Mouse (Mus musculus) cerebellum, adult 2 months (tissue): ENCODE measurements around the gene Lamtor1. TPM values are rescaled to one million over a fixed set of nuclear protein-coding genes. Genes with fewer than 3 reads are reported as not detected.

Experiments used
- DNase-seq, 2 experiments: peaks; one replicate each; pipeline ENCODE4 v3.0.0; 2021
- H3K27ac ChIP-seq: fragments of 200-500 bp; 2 replicates; pipeline ENCODE4 v1.5.1; 2012; ENCODE audit warnings: low read length, control low read depth, inconsistent platforms; ENCODE audit not compliant: insufficient read depth
- H3K27me3 ChIP-seq: fragments of 200-500 bp; 2 replicates; pipeline ENCODE4 v1.6.1; 2012; ENCODE audit warnings: inconsistent platforms, mild to moderate bottlenecking, low read length, moderate library complexity; ENCODE audit not compliant: control insufficient read depth, insufficient read depth
- H3K4me1 ChIP-seq: fragments of 200-500 bp; 2 replicates; pipeline ENCODE4 v1.6.1; 2011; ENCODE audit warnings: low read length; ENCODE audit not compliant: control insufficient read depth, insufficient read depth
- H3K4me3 ChIP-seq: fragments of 200-500 bp; replicated peaks from 2 replicates; pipeline ENCODE3; 2011; ENCODE audit warnings: mild to moderate bottlenecking, low read depth, low read length, control low read depth; ENCODE audit not compliant: insufficient read depth
- CTCF ChIP-seq: fragments of 200-500 bp; IDR thresholded peaks from 2 replicates; pipeline ENCODE4 v1.5.1; 2011; ENCODE audit warnings: low read depth, mild to moderate bottlenecking, control low read depth, low read length, moderate library complexity, borderline replicate concordance; ENCODE audit not compliant: insufficient read depth
- POLR2A ChIP-seq: fragments of 200-500 bp; IDR thresholded peaks from 2 replicates; pipeline ENCODE4 v1.6.1; 2011; ENCODE audit warnings: low read length, control low read depth, borderline replicate concordance; ENCODE audit not compliant: insufficient read depth
- WGBS: fragments of 180-500 bp; shearing (Covaris S2); methylation state at CpG from one replicate; pipeline ENCODE4 v1.1.7; 2018; 5-methylcytosine and 5-hydroxymethylcytosine counted together
- polyA plus RNA-seq: library from polyadenylated mRNA; depleted of rRNA; stranded (reverse); fragments of >200 nt; gene quantifications from 2 replicates; pipeline ENCODE4 v1.2.3, GENCODE M21; 2012

The Lamtor1 gene
- polyA plus RNA-seq, 1 experiment, result 210 TPM

GRCm38 (mm10) chr7:101951648-101952047 is 45.9 kb downstream of the Lamtor1 start:
- WGBS, result 64% methylated on average over 1 of the region's 1 CpGs
- Histone ChIP-seq H3K4me3 (no peak overlapping the region), H3K27ac (no peak overlapping the region), H3K27me3 (no peaks in the 10 kb centered on the region), H3K4me1 (peaks cover 9% of the 10 kb centered on the region)
- DNase-seq, result no peak
- TF ChIP-seq CTCF (no peak), POLR2A (no peak)

DNA sequence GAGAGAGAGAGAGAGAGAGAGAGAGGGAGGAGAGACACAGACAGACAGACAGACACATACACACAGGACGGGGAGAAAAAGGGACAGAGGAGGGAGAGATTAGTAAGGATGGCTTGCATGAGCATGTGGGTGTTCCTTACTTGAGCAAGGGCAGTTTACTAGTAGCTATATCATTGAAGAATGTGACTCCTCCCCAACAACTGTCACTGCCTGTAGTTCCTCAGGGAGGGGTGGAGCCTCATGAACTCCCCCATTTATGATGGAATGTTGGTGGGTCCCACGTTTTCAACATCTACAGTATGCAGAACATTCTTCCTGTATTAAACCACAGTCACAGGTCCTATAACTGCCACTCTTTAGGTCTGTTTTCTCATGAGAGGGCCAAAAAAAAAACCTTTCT is 46.4 kb downstream of the Lamtor1 start:
- TF ChIP-seq CTCF, result no peak
- no peak for TF ChIP-seq POLR2A
- H3K27ac ChIP-seq, result no peak overlapping the region
- peaks cover 9% of the 10 kb centered on the region for H3K4me1 ChIP-seq
- 66% methylated on average over 2 of the region's 2 CpGs for WGBS
- no peaks in the 10 kb centered on the region for H3K27me3 ChIP-seq
- no peak overlapping the region for H3K4me3 ChIP-seq
- no peak for DNase-seq

DNA sequence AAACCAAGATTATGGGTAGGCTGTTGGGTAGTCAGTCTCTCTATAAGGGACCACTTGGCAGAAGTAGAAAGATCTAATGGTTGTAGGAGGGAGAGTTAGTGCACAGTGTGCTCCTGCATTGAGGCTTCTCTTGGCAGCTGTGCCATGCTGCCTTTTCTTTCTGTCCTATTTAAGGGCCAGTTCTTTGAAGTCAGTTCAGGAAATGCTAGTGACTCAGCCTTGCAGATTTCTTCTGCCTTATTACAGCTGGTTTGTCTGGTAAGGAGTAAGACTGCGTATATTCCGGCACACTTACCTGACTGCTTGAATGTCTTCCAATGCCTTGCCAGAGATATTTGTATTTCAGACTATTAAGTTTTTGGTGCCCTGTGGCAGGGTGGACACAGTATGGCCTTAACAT is 48.5 kb downstream of the Lamtor1 start:
- H3K4me1 ChIP-seq, result peaks cover 9% of the 10 kb centered on the region
- TF ChIP-seq POLR2A (no peak), CTCF (no peak)
- no peak for DNase-seq
- no peak overlapping the region for H3K4me3 ChIP-seq
- 79% methylated on average over 2 of the region's 2 CpGs for WGBS
- H3K27me3 ChIP-seq, result no peaks in the 10 kb centered on the region
- H3K27ac ChIP-seq, result no peak overlapping the region

GRCm38 (mm10) chr7:101955276-101955675 is 49.6 kb downstream of the Lamtor1 start:
- Histone ChIP-seq H3K4me1 (peaks cover 9% of the 10 kb centered on the region), H3K4me3 (no peak overlapping the region), H3K27ac (no peak overlapping the region), H3K27me3 (no peaks in the 10 kb centered on the region)
- DNase-seq, result no peak
- 52% methylated on average over 2 of the region's 2 CpGs for WGBS
- TF ChIP-seq CTCF (no peak), POLR2A (no peak)

GRCm38 (mm10) chr7:101955862-101956261 is 50.2 kb downstream of the Lamtor1 start:
- Histone ChIP-seq H3K4me1 (peaks cover 9% of the 10 kb centered on the region), H3K27me3 (no peaks in the 10 kb centered on the region), H3K4me3 (no peak overlapping the region), H3K27ac (peak overlapping the region; percentile 28; the same call in 1 of the 2 replicates)
- DNase-seq, result no peak
- no peak for TF ChIP-seq POLR2A
- TF ChIP-seq CTCF, result no peak
- 39% methylated on average over 4 of the region's 4 CpGs for WGBS

DNA sequence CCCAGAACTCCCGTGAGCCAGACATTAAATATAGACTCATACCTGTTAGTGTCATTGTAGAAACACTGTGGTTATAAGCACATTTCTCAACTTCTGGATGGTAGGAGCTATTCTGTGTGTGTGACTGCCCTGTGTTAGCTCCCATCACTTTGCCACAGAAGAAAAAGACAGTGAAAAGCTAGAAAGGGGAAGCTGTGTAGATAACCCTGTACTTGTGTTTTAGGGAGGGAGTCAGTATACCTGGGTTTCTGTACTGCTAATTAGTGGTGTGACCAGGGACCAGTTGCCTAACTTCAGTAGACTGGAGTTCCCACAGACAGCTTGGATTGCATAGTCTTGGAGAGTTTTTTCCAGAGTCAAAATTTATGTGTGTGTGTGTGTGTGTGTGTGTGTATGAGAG is 50.8 kb downstream of the Lamtor1 start:
- no peaks in the 10 kb centered on the region for H3K27me3 ChIP-seq
- no peak for DNase-seq
- TF ChIP-seq CTCF, result no peak
- TF ChIP-seq POLR2A, result no peak
- WGBS, result 32% methylated on average over 1 of the region's 1 CpGs
- no peak overlapping the region for H3K4me3 ChIP-seq
- H3K27ac ChIP-seq, result no peak overlapping the region
- H3K4me1 ChIP-seq, result peaks cover 9% of the 10 kb centered on the region

DNA sequence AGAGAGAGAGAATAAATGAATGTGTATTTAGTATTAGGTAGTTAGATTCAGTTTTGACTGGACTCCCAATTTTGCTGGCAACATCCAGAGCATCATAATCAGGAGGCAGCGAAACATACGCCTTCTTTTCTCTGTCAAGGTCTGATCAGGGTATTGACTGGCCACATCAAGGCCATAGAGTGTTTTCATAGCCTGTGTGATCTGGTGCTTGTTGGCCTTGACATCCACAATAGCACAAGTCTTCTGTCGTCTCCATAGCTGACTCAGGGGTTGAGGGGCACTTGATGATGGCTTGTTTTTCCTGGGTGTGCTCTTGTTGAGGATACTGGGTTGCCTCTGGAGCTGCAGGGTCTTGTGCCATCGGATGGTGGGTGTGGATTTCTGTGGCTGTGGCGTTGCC is 51.2 kb downstream of the Lamtor1 start:
- H3K4me3 ChIP-seq, result no peak overlapping the region
- DNase-seq, result no peak
- TF ChIP-seq CTCF, result no peak
- TF ChIP-seq POLR2A, result no peak
- peaks cover 9% of the 10 kb centered on the region for H3K4me1 ChIP-seq
- H3K27ac ChIP-seq, result no peak overlapping the region
- WGBS, result 92% methylated on average over 5 of the region's 5 CpGs
- H3K27me3 ChIP-seq, result no peaks in the 10 kb centered on the region

DNA sequence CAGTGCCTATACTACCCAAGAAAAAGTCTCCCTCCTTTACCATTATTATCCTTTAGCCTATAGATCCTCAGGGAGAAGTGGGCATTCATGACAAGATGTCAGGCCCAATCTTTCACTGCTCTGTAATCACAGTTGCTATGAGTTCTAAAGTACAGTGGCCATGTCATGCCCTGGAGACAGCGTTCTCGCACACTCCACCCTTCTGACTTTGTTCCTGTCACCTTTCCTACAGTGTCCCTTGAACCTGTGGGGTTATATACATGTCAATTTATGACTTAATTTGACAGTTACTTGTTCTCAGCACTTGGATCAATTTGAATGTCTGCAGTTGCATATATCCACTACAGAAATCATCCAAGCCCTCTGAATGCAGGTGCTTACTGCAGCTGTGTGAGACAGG is 57.1 kb downstream of the Lamtor1 start:
- TF ChIP-seq CTCF (no peak), POLR2A (no peak)
- Histone ChIP-seq H3K4me1 (no peaks in the 10 kb centered on the region; the same call in none of the 2 replicates), H3K27ac (no peak overlapping the region), H3K27me3 (no peaks in the 10 kb centered on the region), H3K4me3 (no peak overlapping the region)
- 100% methylated on average over 2 of the region's 2 CpGs for WGBS
- DNase-seq, result no peak

DNA sequence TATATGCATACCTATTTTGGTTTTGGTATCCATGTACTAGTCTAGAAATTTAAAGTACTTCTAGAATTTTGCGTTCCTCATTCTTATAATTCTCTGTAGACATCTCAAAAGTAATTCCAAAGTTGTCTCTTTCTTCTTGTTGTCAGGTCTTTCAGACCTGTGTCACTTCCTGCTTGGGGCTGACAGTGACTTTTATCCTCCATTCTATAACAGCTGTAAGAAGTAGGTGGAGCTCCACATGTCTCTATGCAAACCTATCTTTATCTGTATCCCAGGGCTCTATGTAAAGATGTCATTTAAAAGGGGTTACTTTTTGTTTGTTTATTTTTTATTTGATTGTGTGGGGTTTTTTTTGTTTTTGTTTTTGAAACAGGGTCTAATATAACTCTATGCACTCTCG is 57.9 kb downstream of the Lamtor1 start:
- Histone ChIP-seq H3K27me3 (no peaks in the 10 kb centered on the region), H3K27ac (no peak overlapping the region), H3K4me3 (no peak overlapping the region), H3K4me1 (peaks cover 1% of the 10 kb centered on the region)
- 94% methylated on average over 2 of the region's 2 CpGs for whole genome bisulfite sequencing
- DNase-seq, result no peak
- no peak for TF ChIP-seq POLR2A
- TF ChIP-seq CTCF, result no peak

DNA sequence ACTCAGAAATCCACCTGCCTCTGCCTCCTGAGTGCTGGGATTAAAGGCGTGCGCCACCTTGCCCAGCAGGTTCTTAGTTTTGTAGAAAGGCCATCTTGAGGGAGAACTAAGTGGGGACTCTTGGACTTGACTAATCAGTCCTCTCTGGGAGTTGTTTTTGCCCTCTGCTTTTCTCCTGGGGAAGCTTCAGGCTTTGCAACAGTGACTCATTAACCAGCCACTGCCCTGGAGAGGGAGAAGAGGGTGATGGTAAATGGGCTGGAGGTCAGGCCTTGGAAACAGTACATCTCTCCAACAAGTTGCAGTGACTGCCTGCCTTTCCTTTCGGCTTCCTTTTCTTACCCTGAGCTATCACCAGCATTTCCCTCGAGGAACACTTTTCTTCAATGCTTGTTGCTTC is 58.8 kb downstream of the Lamtor1 start:
- TF ChIP-seq CTCF (no peak), POLR2A (no peak)
- no peak overlapping the region for H3K4me3 ChIP-seq
- peaks cover 4% of the 10 kb centered on the region for H3K4me1 ChIP-seq
- WGBS, result 92% methylated on average over 4 of the region's 4 CpGs
- H3K27ac ChIP-seq, result no peak overlapping the region
- no peaks in the 10 kb centered on the region for H3K27me3 ChIP-seq
- DNase-seq, result no peak
